Mouse (Mus musculus): ENCODE results near the gene Ano9.

Gene Ano9

GRCm38 (mm10) chr7:141117636-141118035 is at the start of gene Ano9:
TSS of gene Ano9 (minus strand) at chr7:141117806.
- no peak for DNase-seq (ENCODE audit: extremely low read depth, low read depth)

- DNase-seq (ENCODE audit: extremely low read depth, low read depth) = no peak
Observed at GRCm38 (mm10) chr7:141164850-141165249, 47.2 kb upstream of the Ano9 start.

DNA sequence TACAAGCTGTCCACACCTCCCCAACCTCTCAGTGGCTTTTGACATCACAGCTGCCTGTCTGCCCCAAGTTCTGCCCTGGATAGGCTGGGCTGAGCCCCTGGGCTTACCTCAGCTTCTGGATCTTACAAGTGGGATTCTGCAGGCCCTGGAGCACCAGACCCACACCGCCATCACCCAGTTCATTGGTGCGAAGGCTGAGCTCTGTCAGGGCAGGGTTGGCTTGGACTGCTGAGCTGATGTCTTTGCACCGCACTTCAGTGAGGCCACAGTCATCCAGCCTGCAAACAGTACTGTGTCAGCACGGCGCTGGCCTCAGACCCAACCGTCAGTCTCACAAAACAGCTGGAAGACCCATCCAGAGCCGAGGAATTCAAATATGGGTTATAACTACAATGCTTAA is 46.8 kb upstream of the Ano9 start:
- DNase-seq (ENCODE audit: extremely low read depth, low read depth) = no peak

- DNase-seq (ENCODE audit: extremely low read depth, low read depth) = no peak
Observed at GRCm38 (mm10) chr7:141155362-141155761, 37.8 kb upstream of the Ano9 start.

GRCm38 (mm10) chr7:141148639-141149038 is 31.0 kb upstream of the Ano9 start:
- DNase-seq (ENCODE audit: extremely low read depth, low read depth) = no peak

DNA sequence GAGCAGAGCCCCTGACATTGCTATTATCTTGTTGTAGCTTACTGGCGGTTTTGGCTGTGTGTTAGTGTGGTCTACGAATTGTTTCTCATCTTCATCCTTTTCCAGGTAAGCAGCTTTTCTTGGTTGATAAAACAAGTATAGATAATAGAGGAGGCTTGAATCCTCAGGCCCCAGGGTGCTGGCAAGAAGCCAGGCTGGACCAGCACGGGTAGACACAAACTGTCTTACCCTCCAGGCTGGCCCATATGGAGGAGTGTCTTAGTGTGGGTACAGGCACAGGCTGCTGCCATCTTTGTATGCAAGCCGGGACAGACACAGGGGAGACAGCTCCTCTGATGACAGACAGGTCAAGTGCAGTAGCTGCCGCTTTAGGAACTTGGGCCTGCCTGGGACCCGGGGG is 29.4 kb upstream of the Ano9 start:
- no peak for DNase-seq (ENCODE audit: extremely low read depth, low read depth)

GRCm38 (mm10) chr7:141146043-141146595 is 28.5 kb upstream of the Ano9 start:
- DNase-seq (ENCODE audit: extremely low read depth, low read depth) = no peak

- no peak for DNase-seq (ENCODE audit: extremely low read depth, low read depth)
Observed at GRCm38 (mm10) chr7:141145403-141145802, 27.8 kb upstream of the Ano9 start.

- no peak for DNase-seq (ENCODE audit: extremely low read depth, low read depth)
Observed at GRCm38 (mm10) chr7:141144650-141145049, 27.0 kb upstream of the Ano9 start.

DNA sequence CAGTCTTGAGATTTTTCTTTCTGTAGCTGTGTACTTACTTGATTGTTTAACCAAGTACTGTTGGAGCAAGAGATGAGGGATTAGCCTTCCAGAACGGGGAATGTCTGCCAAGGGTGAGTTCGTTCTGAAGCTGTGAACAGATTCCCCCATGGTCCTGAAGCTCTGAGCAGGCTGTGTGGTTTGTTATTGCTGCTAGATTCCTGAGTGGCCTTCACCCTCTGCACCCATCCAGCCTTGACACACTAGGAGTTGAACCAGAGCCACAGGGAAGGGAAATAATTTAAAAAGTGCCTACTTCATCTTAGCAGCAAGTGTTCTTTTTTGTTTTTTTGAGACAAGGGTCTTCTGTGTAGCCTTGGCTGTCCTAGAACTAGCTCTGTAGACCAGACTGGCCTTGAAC is 26.3 kb upstream of the Ano9 start:
- DNase-seq (ENCODE audit: extremely low read depth, low read depth) = no peak

DNA sequence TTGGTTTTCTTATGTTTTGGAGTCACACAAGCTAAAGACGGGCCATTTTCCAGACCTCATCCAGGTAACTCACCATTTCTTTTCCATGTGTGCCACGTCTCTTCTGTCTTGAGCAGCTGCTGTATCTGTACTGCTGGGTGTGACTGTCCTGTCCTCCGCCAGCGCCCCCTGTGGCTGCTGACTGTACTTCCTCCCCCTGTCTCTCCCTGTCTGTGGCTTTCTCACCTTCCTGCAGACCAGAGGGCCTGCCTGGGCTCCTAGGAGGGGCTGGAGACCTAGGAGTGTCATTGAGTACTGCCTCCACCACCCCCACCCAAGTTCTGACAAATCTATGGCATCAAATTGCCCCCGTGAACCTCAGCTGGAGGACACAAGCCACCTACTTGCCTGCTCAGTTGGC is 25.5 kb upstream of the Ano9 start:
- peak; percentile 26 for DNase-seq (ENCODE audit: extremely low read depth, low read depth)

- DNase-seq (ENCODE audit: extremely low read depth, low read depth) = peak; percentile 44
Observed at GRCm38 (mm10) chr7:141141326-141141725, 23.7 kb upstream of the Ano9 start.

DNA sequence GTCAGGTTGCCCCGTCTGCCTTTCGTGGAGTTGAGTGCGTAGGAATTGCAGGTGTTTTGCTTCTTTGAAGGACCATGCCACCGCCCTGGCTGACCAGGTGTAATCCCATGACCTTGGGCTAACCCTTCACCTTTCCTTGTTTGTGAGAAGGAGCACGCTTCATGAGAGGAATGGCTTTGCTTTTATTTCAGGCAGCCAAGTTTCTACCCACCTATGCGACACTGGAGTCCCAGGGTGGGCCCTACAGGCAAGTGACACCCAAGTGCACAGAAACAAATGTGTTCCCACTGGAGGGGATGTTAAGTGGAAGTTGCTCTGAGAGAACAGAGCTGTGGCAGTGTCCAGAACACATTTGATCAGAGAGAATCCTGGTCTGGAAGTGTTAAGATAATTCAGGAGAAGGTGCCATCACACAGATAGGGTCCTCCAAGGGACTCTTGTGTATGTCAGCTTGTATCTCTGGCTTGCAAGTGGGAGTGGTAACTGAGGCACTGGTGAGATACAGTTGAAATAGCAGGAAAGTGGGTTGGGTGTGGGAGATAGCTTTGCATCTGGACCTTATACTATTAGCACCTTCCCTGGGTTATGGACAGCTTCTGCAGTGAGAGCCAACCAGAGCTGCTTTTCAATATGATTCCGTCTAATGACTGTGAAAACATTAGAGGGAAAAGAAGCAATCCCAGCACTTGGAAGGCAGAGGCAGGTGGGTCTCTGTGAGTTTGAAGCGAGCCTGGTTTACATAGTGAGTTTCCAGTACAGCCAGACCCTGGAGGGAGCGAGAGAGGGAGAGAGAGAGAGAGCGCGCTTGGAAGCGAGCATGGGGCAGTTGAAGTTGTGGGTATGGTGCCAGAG is 14.5 kb upstream of the Ano9 start:
- DNase-seq (ENCODE audit: extremely low read depth, low read depth) = peak; percentile 66

GRCm38 (mm10) chr7:141131024-141131820 is 13.6 kb upstream of the Ano9 start:
- peak; percentile 93 for DNase-seq (ENCODE audit: extremely low read depth, low read depth)

- no peak for DNase-seq (ENCODE audit: extremely low read depth, low read depth)
Observed at GRCm38 (mm10) chr7:141123517-141123856, 5.9 kb upstream of the Ano9 start.

DNA sequence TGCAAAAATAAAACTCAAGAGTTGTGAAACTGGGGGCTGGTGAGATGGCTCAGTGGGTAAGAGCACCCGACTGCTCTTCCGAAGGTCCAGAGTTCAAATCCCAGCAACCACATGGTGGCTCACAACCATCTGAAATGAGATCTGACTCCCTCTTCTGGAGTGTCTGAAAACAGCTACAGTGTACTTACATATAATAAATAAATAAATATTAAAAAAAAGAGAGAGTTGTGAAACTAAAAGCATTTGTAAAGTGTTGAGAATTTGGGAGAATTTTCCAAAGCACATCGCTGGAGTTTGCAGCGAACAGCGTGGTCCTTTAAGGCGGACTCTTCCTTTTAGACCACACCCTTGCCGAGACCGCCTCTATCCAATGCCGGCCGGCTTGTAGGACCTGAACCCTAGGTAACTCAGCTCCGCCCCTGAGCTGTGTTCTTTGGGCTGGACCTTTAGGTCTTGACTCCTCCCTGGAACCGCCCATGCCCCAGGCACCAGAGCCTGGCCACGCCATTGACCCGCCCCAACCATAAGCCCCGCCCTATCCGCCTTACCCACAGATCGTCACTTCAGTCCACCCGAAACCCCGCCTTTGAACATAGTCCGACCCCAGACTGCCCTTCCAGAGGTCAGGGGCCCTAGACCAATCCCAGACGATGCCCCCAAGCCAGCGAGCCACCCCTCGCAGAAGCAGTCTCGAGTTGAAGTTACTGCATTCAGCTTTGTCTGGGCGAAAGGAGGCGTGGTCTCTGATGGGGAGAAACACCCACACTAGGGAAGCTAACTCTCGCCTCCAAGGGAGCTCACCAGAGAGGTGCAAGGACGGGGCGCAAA is 5.3 kb upstream of the Ano9 start:
- peak; percentile 93 for DNase-seq (ENCODE audit: extremely low read depth, low read depth)

DNA sequence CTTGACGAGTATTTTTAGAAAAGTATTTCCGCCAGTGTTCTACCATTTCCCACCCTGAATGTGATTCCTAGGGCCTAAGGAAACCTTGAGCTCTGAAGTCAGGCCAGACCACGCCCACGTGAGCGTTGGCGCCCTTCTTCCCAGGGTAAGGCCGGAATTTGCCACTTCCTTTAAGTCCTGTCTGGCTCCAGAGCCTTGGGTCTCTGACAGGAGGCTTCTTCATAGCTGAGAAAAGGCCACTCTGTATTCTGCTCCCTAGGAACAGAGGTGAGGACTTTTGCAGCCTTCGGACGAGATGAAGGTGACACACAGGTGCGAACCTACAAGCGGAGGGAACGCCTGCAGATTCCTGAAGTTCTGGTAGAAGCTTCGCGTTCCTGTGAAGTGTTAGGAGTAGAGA is 4.6 kb upstream of the Ano9 start, which contains the start of gene Ptdss2:
Ptdss2 (plus strand) TSS at position 138 of the 400 bp plus-strand sequence.
- DNase-seq (ENCODE audit: extremely low read depth, low read depth) = no peak

- DNase-seq (ENCODE audit: extremely low read depth, low read depth) = no peak
Observed at GRCm38 (mm10) chr7:141121051-141121531, 3.5 kb upstream of the Ano9 start.

DNA sequence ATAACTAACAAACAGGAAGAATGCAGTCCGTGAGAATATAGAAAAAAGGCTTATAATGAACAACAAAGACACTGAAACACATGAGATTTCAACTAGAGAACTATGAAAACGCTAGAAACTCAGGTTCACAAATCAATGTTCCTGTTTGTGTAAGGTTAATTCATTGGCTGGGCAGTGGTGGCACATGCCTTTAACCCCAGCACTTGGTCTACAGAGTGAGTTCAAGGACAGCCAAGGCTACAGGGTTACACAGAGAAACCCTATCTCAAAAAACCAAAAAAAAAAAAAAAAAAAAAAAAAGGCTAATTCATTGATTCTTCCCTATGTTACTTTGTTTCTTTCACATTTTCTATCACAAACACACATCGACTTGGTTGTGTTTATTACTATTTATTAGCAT is 3.0 kb upstream of the Ano9 start:
- DNase-seq (ENCODE audit: extremely low read depth, low read depth) = no peak

DNA sequence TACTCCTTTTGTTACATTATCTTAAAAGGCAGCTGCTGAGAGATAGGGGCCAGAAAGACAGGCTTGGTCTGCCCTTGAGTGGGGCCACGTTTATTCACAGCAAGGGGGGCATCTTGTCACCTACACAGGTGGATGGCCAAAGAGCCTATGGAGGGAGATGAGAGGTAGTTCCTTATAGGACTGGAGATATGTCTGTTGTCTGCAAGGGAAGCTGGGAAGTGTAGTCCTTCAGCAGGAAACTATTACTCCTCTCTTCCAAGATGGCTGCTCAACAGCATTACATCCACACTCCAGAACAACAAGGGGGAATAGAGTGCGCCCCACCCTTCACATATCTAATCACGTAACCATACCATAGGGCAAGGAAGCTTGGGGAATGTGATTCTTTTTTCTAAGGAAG is 1.9 kb upstream of the Ano9 start:
- DNase-seq (ENCODE audit: extremely low read depth, low read depth) = no peak

- DNase-seq (ENCODE audit: extremely low read depth, low read depth) = no peak
Observed at GRCm38 (mm10) chr7:141115874-141116273, 1.7 kb downstream of the Ano9 start.
